Mouse (Mus musculus) cerebellum, adult 9-11 months (tissue): ENCODE measurements around the gene U2af1l4.
A peak's percentile ranks its signal among the peaks of the same experiment; 100 is the strongest.

ENCODE experiments used
- DNase-seq: peaks from one replicate; pipeline ENCODE4 v3.0.0; 2022

Gene U2af1l4

DNA sequence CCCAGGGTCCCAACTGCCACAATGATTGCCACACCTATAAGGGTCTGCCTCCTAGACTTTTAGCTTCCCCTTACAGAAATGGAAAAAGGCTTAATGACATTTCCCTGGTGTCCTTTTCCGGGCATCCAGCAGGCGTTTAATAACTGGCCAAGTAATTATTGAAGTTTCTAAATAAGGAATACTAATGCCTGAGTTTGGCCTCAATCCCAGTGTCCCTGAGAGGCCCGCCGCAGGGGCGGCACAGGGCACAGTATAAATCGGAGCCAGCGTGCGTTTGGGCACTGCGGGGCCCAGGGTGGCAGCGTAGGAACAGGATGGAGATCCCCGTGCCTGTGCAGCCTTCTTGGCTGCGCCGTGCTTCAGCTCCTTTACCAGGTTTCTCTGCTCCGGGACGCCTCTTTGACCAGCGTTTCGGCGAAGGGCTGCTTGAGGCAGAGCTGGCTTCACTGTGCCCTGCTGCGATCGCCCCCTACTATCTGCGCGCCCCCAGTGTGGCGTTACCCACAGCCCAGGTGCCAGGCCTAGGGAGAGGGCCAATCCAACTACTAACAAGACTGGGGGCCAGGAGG is 10.0 kb upstream of the U2af1l4 start:
- DNase-seq = peak; percentile 81

DNA sequence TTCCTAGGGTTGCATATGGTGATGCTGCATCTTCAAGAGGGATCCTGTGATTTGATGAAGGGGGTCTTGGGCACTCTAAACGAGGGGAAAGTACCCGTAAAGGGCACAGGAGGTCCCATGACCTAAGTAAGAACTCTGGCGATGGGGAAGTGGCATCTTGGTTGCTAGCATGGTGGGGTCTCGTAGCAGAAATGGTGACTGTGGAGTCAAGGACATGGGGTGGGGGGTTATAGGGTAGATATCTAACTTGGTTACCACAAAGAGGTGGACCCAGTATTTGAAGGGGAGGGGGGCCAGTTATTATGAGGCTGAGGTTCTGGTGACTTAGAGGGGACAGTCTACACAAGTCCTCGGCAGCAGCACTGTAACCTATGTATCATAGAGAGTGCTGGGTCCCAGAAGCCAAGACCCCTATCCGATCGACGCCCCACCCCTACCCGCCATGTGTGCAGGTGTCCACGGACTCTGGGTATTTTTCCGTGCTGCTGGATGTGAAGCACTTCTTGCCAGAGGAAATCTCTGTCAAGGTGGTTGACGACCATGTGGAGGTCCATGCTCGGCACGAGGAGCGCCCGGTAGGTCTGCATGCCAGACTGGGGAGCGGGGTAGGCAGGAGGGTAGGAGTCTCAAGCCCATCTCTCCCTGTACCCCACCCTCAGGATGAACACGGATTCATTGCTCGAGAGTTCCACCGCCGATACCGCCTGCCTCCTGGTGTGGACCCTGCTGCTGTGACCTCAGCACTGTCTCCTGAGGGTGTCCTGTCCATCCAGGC is 9.1 kb upstream of the U2af1l4 start:
- peak; percentile 70 for DNase-seq

DNA sequence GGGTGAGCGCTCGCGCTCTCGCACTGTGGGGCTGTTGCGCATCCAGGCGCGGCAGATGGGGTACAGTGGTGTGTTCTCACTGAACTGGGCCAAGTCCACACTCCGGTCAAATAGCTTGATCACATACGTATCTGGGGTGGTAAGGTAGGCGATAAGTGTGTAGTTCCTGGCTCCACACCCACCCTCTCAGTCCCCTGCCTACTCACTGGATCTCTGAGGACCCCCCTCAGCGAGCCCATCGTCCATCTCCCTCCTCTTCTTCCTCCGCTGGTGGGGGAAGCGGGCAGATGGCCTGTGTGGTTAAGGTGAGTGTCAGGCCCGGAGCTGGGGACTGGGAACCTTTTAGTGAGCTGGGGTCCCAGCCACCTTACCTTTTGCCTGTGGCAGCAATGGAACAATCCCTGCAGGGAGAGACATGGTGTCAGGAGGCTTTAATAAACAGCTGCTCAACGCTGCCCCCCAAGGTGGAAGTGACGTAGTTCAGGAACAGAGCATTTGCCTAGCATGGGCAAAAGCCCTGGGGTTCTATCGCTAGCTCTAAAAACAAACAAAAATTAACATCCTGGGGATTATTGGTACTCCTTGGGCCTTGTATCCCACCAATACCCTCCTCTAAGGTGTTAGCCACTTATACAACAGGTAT is 6.1 kb upstream of the U2af1l4 start:
- DNase-seq = peak; percentile 62

DNA sequence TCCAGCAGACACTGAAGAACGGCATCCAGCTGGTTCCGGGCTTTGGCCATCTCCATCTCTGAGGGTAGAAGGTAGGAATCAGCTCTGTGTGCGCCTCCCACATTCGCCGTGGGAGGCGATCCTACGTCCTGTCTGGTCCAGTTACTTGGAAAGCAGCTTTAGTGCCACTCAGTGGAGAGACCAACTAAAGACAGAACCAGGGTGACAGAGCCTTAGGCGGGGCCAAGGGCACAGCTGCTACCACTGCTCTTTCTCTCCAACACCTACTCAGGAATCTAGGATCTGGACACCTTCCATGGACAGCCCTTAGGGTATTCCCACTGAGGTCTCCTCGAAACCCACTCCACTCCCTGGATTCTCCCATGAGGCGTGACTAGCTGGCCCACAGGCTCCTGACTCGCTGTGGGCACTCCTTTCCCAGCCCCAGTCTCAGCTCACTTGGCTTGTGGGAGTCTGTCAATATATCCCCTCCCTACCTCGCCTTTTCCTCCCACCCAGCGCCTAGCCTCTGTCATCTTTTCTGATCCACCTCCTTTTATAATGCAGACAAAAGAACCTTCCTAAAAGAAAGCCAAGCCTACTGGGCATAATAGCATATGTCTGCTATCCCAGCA is 5.1 kb upstream of the U2af1l4 start:
- DNase-seq = peak; percentile 56

DNA sequence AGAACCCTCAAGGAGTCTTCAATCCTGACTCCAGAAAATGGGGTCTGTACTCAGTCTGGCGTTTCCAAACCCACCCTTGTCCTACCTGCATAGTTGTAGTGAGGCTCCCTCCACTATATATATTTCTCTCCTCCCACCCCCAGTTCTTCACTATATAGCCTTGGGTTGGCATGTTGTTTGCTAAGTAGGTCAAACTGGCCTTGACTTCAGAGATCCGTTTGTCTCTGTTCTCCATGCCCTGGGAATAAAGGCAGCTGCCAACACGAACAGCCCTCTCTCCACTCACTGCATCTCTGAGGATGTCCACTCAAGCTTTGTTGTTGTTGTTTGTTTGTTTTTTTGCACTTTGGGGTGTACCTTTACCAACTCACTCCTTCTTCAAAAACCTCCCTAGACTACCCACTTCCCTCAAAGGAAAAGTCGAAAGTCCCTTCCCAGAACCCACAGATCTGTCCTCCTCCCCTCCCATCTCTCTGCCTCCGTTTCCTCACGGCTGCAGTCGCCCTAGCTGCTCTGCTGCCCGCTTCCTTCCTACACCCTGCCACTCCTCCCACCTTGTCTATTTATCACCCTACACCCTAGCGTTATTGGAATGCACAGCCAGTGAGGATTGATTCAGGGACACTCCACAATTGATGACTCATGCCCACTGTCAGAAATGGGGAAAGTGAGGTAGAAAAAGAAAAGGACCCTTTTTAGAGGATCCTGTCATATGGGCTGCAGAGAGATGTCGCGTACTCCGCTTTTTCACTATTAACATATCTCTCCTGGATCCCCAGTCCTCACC is 4.3 kb upstream of the U2af1l4 start:
- peak; percentile 57 for DNase-seq

DNA sequence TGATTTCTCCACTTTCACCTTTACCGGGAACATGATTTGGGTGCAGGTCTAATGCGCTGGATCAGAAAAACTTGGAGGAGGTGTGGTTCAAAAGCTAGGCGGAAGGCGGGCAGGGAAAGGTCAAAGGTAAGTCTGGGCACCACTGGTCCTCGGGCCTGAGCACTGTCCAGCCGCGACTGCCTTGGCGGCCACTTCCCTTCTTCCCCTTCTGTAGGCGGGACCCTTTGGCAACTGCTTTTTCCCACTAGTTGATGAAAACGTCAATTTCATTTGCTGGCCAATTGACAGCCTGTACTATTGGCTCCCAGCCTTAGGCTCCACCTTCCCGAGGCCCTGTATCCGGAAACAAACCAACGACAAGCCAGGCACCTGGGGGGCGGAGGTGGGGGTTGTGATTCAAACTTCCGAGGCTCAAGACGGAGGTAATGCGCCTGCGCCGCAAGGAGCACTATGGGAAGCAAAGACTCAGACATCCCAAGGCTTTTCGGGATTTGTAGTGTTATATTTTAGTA is 3.6 kb upstream of the U2af1l4 start, which contains the start of gene Lin37:
Gene Lin37, minus strand, starts transcription at position 396 of the 512 bp plus-strand sequence.
- peak; percentile 100 for DNase-seq

DNA sequence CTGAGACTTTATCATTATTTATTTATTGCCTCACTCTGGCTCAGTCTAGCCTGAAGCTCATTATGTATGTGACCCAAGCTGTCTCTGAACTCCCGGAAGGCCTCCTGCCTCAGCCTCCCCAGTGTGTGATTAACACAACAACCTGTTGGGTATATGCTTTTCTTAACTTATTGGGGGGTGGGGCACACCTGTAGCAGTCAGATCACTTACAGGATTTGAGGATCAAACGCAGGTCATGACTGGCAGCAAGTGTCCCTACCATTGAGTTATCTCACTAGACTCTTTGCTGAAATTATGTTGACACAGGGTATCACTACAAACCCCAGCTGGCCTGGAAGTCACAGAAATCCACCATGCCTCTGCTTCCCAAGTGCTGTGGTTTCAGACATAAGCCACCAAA is 2.8 kb upstream of the U2af1l4 start:
- DNase-seq = peak; percentile 62

DNA sequence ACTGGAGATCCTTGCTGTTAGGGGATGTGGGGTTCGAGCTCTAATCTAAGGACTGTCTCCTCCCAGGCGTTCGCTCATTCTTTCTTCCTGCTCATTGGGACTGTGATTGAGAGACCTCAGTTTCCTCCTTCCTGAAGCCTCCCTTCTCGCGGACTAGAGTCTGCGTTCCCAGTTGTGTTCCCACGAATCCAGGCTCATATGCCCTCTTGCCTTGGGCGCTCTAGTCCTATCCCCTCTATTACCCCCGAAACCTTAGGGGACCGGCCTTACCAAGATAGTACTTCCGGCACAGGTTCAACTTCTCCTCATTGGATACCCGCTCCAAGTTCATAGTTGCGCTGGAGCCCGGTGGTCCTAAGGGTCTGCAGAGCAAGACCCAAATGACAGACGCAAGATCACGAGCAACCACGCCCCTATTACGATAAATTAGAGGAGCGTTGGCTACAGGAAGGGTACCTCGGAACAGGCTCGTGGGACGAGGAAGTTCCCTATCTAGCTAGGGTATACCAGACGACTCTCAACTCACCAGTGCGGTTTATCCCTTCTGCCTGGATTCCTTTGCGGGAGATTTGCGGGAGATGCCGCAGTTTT is 480 bp upstream of the U2af1l4 start:
- DNase-seq = no peak

DNA sequence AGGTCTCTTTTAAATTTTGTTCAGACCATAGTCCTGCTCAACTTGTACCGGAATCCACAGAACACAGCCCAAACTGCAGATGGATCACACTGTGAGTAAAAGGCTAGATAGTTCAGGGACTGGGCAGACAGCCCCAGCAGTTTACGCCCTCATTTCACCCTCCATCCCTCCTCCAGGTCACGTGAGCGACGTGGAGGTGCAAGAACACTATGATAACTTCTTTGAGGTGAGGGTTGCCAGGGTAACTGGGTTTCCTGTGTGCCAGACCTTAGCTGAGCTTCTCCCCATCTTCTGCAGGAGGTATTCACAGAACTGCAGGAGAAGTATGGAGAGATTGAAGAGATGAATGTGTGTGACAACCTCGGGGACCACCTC is 792 bp downstream of the U2af1l4 start:
- DNase-seq = peak; percentile 72

DNA sequence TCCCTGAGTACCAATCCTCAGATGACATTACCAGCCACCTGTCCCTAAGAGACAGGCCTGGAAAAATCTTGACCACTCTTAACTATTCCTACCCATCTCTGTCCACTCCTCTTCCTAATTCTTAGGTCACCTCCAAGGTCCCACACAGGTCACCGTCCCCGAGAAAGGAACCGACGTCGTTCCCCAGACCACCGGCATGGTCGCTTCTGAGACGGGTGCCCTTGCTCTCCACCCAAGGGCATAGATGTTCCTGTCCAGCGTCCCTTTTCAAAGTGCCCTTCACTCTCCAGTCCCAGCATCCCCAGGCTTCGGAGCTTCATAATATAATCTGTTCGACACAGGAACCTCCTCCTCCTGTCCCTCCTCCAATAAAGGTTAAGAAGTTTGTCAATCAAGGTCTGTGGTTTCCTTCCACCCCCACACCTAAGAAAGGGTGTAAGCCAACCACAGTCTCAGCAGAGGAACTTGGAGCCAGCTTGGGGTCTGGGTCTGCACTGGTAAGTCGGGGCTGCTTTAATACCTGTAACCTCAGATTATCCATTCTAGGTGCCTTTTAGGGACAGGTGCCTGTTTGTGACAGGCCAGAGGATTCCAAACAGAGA is 2.0 kb downstream of the U2af1l4 start, which contains the start of gene Igflr1:
Gene Igflr1, plus strand, starts transcription at position 458 of the 602 bp plus-strand sequence.
- peak; percentile 56 for DNase-seq

DNA sequence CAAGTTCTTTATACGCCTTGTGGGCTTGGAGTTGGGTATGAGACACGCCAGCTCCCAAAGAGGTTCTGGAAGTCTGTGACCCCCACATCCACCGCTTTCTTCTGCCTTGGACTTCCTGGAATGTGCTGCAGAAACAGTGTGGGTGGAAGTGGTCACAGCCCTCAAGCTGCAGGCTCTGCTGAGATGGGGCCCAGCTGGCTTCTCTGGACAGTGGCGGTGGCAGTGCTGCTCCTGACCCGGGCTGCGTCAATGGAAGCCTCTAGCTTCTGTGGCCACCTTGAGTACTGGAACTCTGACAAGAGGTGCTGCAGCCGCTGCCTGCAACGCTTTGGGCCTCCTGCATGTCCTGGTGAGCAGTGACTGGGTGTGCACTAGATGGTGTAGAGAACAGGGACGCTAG is 2.9 kb downstream of the U2af1l4 start:
- peak; percentile 44 for DNase-seq

DNA sequence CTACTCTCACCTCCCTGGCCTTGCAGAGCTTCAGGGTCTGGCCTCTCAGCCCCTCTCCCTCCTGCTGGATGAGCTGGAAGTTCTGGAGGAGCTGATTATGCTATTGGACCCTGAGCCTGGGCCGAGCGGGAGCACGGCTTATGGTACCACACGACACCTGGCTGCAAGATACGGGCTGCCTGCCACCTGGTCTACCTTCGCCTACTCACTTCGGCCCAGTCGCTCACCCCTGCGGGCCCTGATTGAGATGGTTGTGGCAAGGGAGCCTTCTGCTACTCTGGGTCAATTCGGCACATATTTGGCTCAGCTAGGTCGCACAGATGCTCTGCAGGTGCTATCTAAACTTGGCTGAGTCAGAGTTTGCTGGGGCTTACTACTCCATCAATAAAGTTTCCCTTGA is 4.5 kb downstream of the U2af1l4 start:
- no peak for DNase-seq

DNA sequence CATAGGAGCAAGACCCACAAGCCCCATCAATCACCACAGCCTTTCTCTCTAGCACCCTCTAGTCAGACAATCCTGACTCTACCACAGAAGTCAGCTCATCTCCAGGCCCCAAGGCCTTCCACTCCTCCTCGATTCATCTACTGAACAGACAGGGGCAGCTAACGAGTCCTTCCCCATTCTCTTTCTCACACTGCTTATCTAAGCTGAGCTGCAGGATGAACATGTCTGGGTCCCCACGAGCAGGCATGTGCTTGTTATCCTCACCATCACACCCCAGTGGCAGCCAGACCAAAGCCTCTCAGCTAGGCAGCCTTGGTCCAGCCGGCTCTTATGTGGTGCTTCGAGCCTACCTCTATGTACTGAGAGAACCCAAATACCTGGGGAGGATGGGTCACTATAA is 9.3 kb downstream of the U2af1l4 start:
- DNase-seq = no peak

DNA sequence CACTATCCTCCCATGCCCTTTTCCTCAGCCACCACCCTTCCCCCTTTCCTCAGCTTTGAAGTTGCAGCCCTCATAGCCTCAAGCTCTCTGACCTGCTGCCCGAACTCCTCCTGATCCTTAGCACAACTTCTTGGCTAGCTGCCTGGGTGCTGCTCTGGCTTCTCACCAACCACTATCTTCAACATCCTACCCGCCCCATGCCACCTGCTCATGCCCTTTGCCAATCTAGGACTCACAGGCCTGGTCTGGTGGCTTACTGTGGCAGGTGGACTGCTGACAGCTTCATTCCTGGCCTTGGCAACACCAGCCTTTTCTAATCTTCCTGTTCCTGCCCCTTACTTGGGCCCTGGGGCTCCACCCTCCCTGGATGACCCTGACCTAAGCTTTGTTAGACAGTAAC is 9.9 kb downstream of the U2af1l4 start:
- DNase-seq = peak; percentile 88

DNA sequence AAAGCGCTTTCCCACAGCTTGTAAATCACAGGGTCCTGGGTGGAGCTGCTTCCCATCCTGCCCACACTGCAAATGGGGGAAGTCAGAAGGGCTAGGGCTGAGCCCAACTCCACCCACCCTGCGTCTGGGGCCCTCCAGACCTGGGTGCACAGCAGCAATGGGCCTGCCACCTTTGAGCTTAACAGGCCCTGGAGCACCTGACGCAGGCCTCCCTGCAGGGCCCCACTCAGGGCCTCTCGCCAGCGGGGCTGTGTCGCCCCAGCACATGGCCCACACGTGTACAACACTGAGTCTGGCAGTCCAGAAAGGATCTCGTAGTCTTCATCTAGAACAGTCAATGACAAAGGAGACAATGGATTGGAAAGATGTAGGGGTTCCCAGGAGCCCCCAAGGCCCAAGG is 16.8 kb downstream of the U2af1l4 start:
- no peak for DNase-seq

DNA sequence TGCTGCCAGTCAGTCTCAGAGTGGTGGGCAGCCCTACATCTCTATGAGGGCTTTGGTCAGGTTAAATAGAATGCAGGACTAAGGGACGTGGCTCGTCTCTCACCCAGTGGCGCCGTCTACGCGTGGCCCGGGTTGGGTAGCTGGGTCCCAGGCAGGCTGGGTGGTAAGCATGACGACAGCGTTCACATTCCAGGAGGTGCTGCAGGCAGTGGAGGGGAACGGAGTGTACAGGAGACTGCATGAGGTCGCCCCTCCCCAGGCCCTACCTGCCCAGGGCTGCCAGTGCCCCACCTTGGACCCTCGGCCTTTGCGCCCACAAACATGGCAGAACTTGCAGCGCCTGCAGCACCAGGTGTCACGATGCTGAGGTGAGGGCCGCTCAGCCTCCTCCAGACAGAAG is 18.4 kb downstream of the U2af1l4 start:
- DNase-seq = peak; percentile 37

DNA sequence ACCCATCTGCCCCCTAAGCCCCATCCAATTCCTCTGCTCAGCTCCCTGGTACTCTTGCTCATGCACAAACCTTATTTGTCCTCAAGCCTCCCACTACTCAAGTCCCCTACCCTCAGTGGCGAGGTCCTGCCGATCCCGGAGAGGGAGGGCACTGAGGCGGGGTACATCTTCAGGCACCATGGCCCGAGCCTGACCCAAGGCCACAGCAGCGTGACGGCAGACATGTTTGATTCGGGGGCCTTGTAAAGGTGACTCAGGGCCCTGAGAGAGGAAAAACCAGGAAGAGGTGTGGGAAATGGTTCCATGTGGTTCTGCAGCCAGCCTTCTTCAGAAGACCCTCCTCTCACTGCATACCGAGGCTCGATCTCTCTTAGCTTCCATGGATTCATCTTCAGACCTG is 21.2 kb downstream of the U2af1l4 start:
- DNase-seq = no peak

DNA sequence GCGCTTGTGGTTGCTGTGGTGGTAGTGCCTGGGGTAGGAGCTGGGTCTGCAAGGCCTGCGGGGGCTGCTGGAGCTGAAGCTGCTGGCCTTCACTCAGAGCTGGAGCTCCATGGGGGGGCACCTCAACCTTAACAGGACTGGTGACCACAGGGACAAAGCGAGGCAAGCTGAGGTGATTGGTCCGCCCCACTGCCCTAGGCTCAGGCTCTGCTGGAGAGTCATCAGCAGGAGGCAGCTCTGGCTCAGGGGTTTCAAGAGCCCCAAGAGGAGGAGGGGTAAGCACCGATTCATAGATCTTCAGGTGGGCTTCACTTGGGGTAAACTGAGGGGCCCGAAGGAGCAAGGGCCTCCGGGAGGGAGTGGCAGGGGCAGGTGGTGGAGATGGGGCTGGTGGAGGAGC is 22.1 kb downstream of the U2af1l4 start:
- DNase-seq = no peak

DNA sequence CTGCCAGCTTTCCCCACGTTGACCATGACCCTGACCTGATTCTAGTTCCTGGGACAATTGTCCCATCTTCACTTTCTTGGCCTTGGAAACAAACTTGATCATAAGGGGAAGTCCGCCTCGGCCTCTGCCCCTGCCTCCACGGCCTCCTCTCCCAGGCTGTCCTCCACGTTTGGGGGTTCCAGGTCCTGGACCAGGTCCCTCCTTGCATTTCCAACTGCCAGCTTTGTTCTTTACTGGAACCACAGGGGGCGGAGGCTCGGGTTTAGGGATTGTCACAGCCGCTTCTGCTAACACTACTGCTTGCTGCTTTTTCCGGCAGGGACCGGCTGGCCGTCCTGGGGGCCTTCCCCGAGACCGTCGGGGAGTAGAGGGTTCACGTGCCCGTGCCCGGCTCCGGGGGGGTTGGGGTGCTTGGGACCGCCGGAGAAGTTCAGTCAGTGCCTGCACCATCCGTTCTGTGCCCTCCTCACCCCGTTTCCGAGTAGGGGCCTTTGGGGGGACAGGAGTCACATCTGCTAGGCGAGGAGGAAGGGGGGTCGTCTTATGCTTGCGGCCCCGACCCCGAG is 23.4 kb downstream of the U2af1l4 start:
- DNase-seq = peak; percentile 64

DNA sequence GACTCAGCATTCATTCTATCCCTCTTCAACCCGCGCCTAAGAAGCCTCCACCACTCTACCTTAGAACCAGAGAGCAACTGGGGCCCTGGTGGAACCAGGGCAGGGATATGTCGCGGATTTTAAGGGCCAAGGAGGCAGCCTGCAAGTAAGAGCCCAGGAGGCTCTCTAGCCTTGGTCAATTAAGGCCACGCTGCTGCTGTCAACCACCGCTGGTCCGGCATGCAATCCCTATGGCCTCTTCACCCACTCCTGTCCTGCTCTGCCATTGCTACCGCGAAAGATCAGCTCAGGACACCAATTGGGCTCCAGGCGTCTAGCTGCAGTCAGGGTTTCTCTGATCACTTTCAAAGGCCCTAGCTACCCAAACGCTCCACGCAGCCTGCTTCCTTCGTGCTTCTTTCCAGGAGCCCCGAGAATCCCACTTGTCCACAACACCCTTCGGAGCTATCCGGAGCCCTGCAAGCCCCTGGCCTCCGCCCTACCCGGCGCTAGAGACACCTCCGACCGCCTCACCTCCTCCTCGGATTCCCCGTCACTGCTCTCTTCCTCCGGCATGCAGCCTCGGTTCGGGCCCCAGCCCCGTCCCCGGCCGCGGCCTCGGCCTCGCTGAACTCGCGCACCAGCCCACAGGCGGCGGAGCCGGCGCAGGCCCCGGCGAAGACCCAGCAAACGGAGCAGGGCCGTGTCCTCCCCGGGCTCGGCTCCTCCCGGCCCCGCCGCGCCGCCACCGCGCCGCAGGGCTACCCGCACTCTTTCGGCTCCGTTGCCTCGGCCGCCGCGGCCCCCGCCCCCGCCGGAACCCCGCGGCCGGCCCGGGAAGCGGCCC is 25.0 kb downstream of the U2af1l4 start:
- DNase-seq = no peak
